Mouse (Mus musculus) ES-E14 (cell line): ENCODE measurements around the gene Foxp1. TPM values are rescaled to one million over a fixed set of nuclear protein-coding genes. Genes with fewer than 3 reads are reported as not detected.

ENCODE experiments used
- DNase-seq: peaks from one replicate; pipeline ENCODE4 v3.0.0-alpha.2; 2013; ENCODE audit warnings: low read depth, low spot score
- H3K27ac ChIP-seq: 2 replicates; pipeline ENCODE4 v1.5.1; 2012; ENCODE audit warnings: low read depth, mild to moderate bottlenecking, low read length, moderate library complexity, mixed read lengths; ENCODE audit not compliant: poor library complexity, insufficient read depth, severe bottlenecking
- H3K36me3 ChIP-seq: 2 replicates; pipeline ENCODE4 v1.6.1; 2012; ENCODE audit warnings: mild to moderate bottlenecking, low read length, moderate library complexity, mixed read lengths; ENCODE audit not compliant: control insufficient read depth, poor library complexity, insufficient read depth, severe bottlenecking
- H3K4me1 ChIP-seq, 2 experiments: fragments of 150-350 bp in 1 of 2; sonication (generic) in 1 of 2; 2 replicates each; pipeline ENCODE4 v1.6.1; 2012; ENCODE audit warnings: low read length in 2 of 2, mild to moderate bottlenecking in 1 of 2, mixed read lengths in 1 of 2; ENCODE audit not compliant: control insufficient read depth in 2 of 2, insufficient read depth in 2 of 2, poor library complexity in 1 of 2
- H3K4me3 ChIP-seq, 2 experiments: fragments of 150-350 bp in 1 of 2; sonication (generic) in 1 of 2; 2 replicates each; pipeline ENCODE4 v1.5.1; 2012; ENCODE audit warnings: low read length in 2 of 2, low read depth in 1 of 2, mild to moderate bottlenecking in 1 of 2, mixed read lengths in 1 of 2; ENCODE audit not compliant: insufficient read depth in 1 of 2, poor library complexity in 1 of 2, severe bottlenecking in 1 of 2
- H3K9ac ChIP-seq: 2 replicates; pipeline ENCODE4 v1.6.1; 2012; ENCODE audit warnings: low read depth, mild to moderate bottlenecking, low read length, mixed read lengths; ENCODE audit not compliant: poor library complexity, insufficient read depth, severe bottlenecking
- H3K9me3 ChIP-seq: fragments of 150-350 bp; sonication (generic); 2 replicates; pipeline ENCODE4 v1.6.1; 2012; ENCODE audit warnings: low read depth, mild to moderate bottlenecking, low read length; ENCODE audit not compliant: control insufficient read depth, insufficient read depth
- CHD2 ChIP-seq: IDR thresholded peaks from 2 replicates; pipeline ENCODE4 v1.6.1; 2014; ENCODE audit warnings: mild to moderate bottlenecking, low read depth, low read length, inconsistent platforms
- HCFC1 ChIP-seq: IDR thresholded peaks from 2 replicates; pipeline ENCODE4 v1.6.1; 2012; ENCODE audit warnings: low read length, inconsistent platforms, borderline replicate concordance; ENCODE audit not compliant: insufficient read depth
- MAFK ChIP-seq: IDR thresholded peaks from 2 replicates; pipeline ENCODE4 v1.6.1; 2014; ENCODE audit warnings: mild to moderate bottlenecking, low read depth, low read length, inconsistent platforms; ENCODE audit not compliant: insufficient read depth
- ZC3H11A ChIP-seq: IDR thresholded peaks from 2 replicates; pipeline ENCODE4 v1.6.1; 2012; ENCODE audit warnings: low read depth, mild to moderate bottlenecking, inconsistent platforms, low read length, borderline replicate concordance
- ZNF384 ChIP-seq: IDR thresholded peaks from 2 replicates; pipeline ENCODE4 v1.6.1; 2012; ENCODE audit warnings: low read depth, low read length, inconsistent platforms
- in situ Hi-C, 2 experiments: fragments of 600-800 bp; cut with MboI; formaldehyde crosslinking; loops; one replicate each; pipeline ENCODE4 v1.15.1; 2025; ENCODE audit warnings: low sequenced_read_pairs in 2 of 2, inconsistent platforms in 1 of 2; ENCODE audit not compliant: unreplicated experiment in 2 of 2
- total RNA-seq: library from RNA; depleted of rRNA; stranded (reverse); fragments of 300-350 nt; gene quantifications from 2 replicates; pipeline ENCODE4 v1.2.3, GENCODE M21; 2012

Gene Foxp1
- total RNA-seq, 1 experiment = 70.0 TPM

DNA sequence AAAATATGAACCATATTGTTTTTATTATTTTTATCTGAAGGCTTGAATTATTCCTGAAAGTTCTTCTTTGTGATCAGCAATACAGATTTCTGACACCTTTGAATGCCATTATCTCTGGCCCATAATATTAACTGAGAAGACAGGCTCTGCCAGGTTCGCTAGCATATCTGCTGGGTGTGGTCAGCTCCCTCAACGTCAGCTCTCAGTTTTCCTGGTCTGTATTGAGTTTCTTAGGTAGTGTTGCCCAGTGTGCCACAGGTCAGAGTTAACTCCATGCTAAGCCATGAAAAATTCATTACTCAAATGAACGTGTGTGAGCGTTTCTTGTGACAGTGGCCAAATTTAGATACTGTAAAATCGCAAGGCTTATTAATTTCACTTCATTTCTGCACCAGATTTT lies 26.4 kb downstream of the Foxp1 start:
- Histone ChIP-seq H3K36me3 (no peaks in the 10 kb centered on the region), H3K9ac (no peak overlapping the region), H3K27ac (no peak overlapping the region), H3K4me1 (no peaks in the 10 kb centered on the region), H3K4me3 (no peak overlapping the region), H3K9me3 (no peaks in the 10 kb centered on the region)
- TF ChIP-seq ZNF384 = no peak
- TF ChIP-seq CHD2 = no peak
- TF ChIP-seq ZC3H11A = no peak
- TF ChIP-seq HCFC1 = no peak
- in situ Hi-C loops = no loop called here
- no peak for DNase-seq

DNA sequence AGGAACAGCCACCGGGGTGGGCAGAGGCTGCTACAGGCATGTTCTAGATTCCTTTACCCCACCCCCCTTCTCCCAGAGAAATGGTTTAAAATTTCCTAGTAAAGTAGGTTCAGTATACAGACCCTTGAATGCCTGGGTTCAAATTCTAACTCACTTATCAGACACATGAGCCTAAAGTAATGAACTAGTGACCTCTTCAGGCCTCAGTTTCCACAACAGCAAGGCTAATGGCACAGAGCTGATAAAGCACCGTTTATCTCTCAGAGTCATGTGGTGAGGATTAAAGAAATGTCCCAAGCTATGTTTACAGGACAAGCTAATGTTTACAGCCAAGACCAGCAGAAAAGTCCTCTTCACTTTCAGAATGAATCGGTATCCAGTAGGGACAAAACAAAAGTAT lies 29.6 kb downstream of the Foxp1 start:
- TF ChIP-seq MAFK (no peak), HCFC1 (no peak), ZC3H11A (no peak), ZNF384 (no peak), CHD2 (no peak)
- no peak for DNase-seq
- H3K4me1 ChIP-seq = no peaks in the 10 kb centered on the region
- H3K4me3 ChIP-seq = no peak overlapping the region
- no peaks in the 10 kb centered on the region for H3K9me3 ChIP-seq
- H3K36me3 ChIP-seq = no peaks in the 10 kb centered on the region
- H3K9ac ChIP-seq = no peak overlapping the region
- in situ Hi-C loops = no loop called here
- H3K27ac ChIP-seq = no peak overlapping the region

DNA sequence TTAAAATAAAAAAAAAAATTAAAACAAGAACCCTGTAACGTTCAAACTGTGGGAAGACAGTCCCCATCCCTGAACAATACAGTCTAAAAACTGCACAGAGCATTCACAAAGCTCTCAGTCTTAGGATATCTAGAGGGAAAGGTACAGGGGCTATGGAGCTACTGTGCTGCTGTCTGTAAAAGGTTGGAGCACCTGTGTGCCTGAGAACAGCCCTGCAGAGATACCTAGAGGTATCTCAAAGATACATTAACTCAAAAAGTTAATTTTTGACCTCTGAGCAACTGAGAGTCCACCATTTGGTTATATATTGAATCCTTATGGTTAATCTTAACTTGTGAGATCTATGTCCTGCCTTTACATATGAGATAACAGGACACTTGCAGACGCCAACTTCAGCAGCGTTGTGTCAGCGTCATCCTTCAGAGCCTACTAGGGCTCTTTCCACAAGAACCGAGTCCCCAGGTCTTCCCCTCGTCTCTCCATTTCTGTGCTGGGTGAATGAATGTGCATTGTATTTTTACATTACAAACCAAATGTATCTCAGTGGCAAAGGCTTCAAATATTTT lies 30.5 kb downstream of the Foxp1 start:
- H3K4me1 ChIP-seq = no peaks in the 10 kb centered on the region
- TF ChIP-seq CHD2 (no peak), HCFC1 (no peak), ZNF384 (no peak)
- in situ Hi-C loops = no loop called here

DNA sequence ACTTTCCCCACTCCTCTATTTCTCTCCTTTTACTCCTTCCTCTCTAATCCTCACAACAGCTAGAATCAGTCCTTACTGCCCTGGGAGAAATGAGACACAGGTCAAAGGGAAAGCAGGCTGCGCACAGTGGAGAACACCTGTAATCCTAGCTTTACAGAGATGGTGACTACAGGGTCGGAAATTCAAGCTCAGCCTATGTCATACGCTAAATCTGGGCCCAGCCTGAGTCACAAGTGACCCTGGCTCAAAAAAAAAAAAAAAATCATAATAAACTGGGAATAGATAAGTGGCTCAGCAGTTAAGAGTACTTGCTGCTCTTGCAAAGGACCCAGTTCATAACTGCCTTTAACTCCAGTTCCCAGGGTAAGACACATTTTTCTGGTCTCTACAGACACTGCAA lies 31.4 kb downstream of the Foxp1 start:
- in situ Hi-C loops = no loop called here
- TF ChIP-seq ZNF384 (no peak), HCFC1 (no peak), MAFK (no peak), ZC3H11A (no peak), CHD2 (no peak)
- Histone ChIP-seq H3K4me1 (no peaks in the 10 kb centered on the region), H3K4me3 (no peak overlapping the region), H3K36me3 (no peaks in the 10 kb centered on the region), H3K27ac (no peak overlapping the region), H3K9me3 (no peaks in the 10 kb centered on the region), H3K9ac (no peak overlapping the region)
- DNase-seq = no peak

More for the DNA sequence above, 30.5 kb downstream of the Foxp1 start:
- Histone ChIP-seq H3K27ac (no peak overlapping the region), H3K36me3 (no peaks in the 10 kb centered on the region), H3K9ac (no peak overlapping the region), H3K4me3 (no peak overlapping the region), H3K9me3 (no peaks in the 10 kb centered on the region)
- DNase-seq = no peak
